Mouse (Mus musculus): ENCODE measurements around the gene Lrp5.

DNA sequence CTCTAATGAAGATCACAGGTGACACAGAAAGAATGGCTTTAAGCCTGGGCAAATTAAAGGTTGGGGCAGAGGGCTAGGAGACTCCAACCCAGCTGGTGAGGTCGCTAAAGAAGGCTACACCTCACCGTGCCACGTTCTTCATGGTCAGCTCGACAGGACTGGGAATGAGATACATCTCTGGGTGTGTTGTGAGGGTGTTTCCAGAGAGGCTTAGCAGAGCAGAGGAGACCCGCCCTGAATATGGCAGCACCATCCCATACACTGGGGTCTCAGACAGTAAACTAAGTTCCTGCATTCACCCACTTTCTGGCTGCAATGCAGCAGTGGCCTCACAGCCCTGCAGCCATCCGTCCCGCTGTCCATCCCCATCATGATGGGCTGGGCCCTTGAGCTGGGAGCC, 46.8 kb downstream of the Lrp5 start:
- TF ChIP-seq CTCF (IDR thresholded peaks at IDR 0.05; ENCODE audit: control insufficient read depth, insufficient read depth, low read length), result no peak
- no peak for TF ChIP-seq POLR2A (IDR thresholded peaks at IDR 0.05; ENCODE audit: borderline replicate concordance, control insufficient read depth, low read depth, low read length)
